Mouse (Mus musculus): Measurements from ENCODE around the gene Slc35a2.

DNA sequence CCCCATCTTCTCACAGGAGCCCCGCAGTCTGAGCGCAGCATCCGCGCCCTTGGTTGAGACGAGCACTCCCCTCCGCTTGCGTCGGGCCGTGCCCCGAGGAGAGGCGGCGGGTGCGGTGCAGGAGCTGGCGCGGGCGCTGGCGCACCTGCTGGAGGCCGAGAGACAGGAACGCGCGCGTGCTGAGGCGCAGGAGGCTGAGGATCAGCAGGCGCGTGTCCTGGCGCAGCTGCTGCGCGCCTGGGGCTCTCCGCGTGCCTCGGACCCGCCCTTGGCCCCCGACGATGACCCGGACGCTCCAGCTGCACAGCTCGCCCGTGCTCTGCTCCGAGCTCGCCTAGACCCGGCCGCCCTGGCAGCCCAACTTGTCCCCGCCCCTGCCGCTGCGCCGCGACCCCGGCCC, 38.2 kb downstream of the Slc35a2 start:
- TF ChIP-seq CTCF (conservative IDR thresholded peaks at IDR 0.05; ENCODE audit: low read length) (no peak), NANOG (IDR thresholded peaks at IDR 0.05; ENCODE audit: borderline replicate concordance, low read length) (no peak)

All from E14TG2a.4 (cell line).